Mouse (Mus musculus) megakaryocyte, embryonic 14.5 days (primary cell): Measurements from ENCODE around the gene Scarf1.

Experiments used
- FLI1 ChIP-seq: IDR thresholded peaks from 2 replicates; pipeline ENCODE4 v1.6.1; 2012; ENCODE audit warnings: low read length, inconsistent platforms, mixed read lengths
- GATA1 ChIP-seq: IDR thresholded peaks from 3 replicates; pipeline ENCODE4 v1.6.1; 2012; ENCODE audit warnings: mixed read lengths, low read length, inconsistent platforms, borderline replicate concordance

- no peak for TF ChIP-seq FLI1
- no peak for TF ChIP-seq GATA1
Observed at GRCm38 (mm10) chr11:75572301-75572791, 59.0 kb downstream of the Scarf1 start.
